In genomic region chr1:74542451-74542961, GRCm38 (mm10) we compare ENCODE assay signal across 7 mouse cellular contexts. TPM values are rescaled to one million over a fixed set of nuclear protein-coding genes. Genes with fewer than 3 reads are reported as not detected.
DNase-seq lines count a peak whose midpoint lies in the region; ATAC-seq and TF ChIP-seq lines count a peak whose summit lies in the region.

Gene Plcd4, plus strand, starts transcription at chr1:74542888.

- peaks cover 12% of the 10 kb centered on the region; the same call in 1 of the 2 replicates for H3K4me1 ChIP-seq in cerebellum, adult 2 months (ENCODE audit: control insufficient read depth, insufficient read depth, low read length)
- no peaks in the 10 kb centered on the region for H3K4me1 ChIP-seq in kidney, postnatal 0 days (replicated peaks; ENCODE audit: insufficient read depth, low read length)
- no peaks in the 10 kb centered on the region for H3K4me1 ChIP-seq in lung, embryonic 14.5 days (ENCODE audit: insufficient read depth)

- TF ChIP-seq POLR2A in cerebellum, adult 2 months (IDR thresholded peaks at IDR 0.05; ENCODE audit: borderline replicate concordance, insufficient read depth, low read length) = no peak

- H3K4me3 ChIP-seq in cerebellum, adult 2 months (replicated peaks; ENCODE audit: insufficient read depth, low read depth, low read length) = peak within 1 kb of the TSS; percentile 76
- no peak within 1 kb of the TSS for H3K4me3 ChIP-seq in kidney, postnatal 0 days (replicated peaks; ENCODE audit: low read depth, low read length)
- H3K4me3 ChIP-seq in lung, embryonic 14.5 days (ENCODE audit: low read depth, low read length) = no peak within 1 kb of the TSS

- WGBS in cerebellum, adult 2 months = 0% methylated on average over 6 of the region's 6 CpGs
- WGBS in kidney, postnatal 0 days = 2% methylated on average over 6 of the region's 6 CpGs
- 7% methylated on average over 6 of the region's 6 CpGs for WGBS in lung, embryonic 14.5 days

- H3K27me3 ChIP-seq in cerebellum, adult 2 months (ENCODE audit: control insufficient read depth, insufficient read depth, low read length) = no peaks in the 10 kb centered on the region
- H3K27me3 ChIP-seq in kidney, postnatal 0 days (ENCODE audit: insufficient read depth, low read length) = no peaks in the 10 kb centered on the region
- H3K27me3 ChIP-seq in lung, embryonic 14.5 days (ENCODE audit: insufficient read depth, low read length) = no peaks in the 10 kb centered on the region

- peak within 1 kb of the TSS; percentile 38 for H3K4me2 ChIP-seq in kidney, postnatal 0 days (ENCODE audit: low read length)
- no peak within 1 kb of the TSS for H3K4me2 ChIP-seq in lung, embryonic 14.5 days

- peak within 1 kb of the TSS; percentile 86 for H3K27ac ChIP-seq in cerebellum, adult 2 months (ENCODE audit: insufficient read depth, low read length)
- H3K27ac ChIP-seq in kidney, postnatal 0 days = no peak within 1 kb of the TSS
- no peak within 1 kb of the TSS for H3K27ac ChIP-seq in lung, embryonic 14.5 days (ENCODE audit: low read depth)

- H3K9ac ChIP-seq in kidney, postnatal 0 days (ENCODE audit: low read depth, low read length) = no peak within 1 kb of the TSS
- H3K9ac ChIP-seq in lung, embryonic 14.5 days = no peak within 1 kb of the TSS

- H3K36me3 ChIP-seq in kidney, postnatal 0 days (ENCODE audit: insufficient read depth, low read length) = no peaks in the 10 kb centered on the region
- no peaks in the 10 kb centered on the region for H3K36me3 ChIP-seq in lung, embryonic 14.5 days (ENCODE audit: insufficient read depth)

- no peaks in the 10 kb centered on the region for H3K9me3 ChIP-seq in kidney, postnatal 0 days (replicated peaks; ENCODE audit: low read length)
- no peaks in the 10 kb centered on the region for H3K9me3 ChIP-seq in lung, embryonic 14.5 days (ENCODE audit: low read depth, low read length)

- no peak for TF ChIP-seq CTCF in cerebellum, adult 2 months (IDR thresholded peaks at IDR 0.05; ENCODE audit: borderline replicate concordance, insufficient read depth, low read depth, low read length)
- TF ChIP-seq CTCF in kidney, postnatal 0 days (IDR thresholded peaks at IDR 0.05; ENCODE audit: low read depth) = no peak
- TF ChIP-seq CTCF in lung, embryonic 14.5 days (IDR thresholded peaks at IDR 0.05; ENCODE audit: low read depth) = no peak

- peak; percentile 61 for ATAC-seq in kidney, postnatal 0 days (replicated peaks; ENCODE audit: low FRiP score, low read depth)
- no peak for ATAC-seq in lung, embryonic 14.5 days (ENCODE audit: insufficient read depth)

- DNase-seq in adipocyte (ENCODE audit: low spot score) = peak; percentile 43
- DNase-seq in cerebellum, adult 2 months = peak; percentile 69 to 79
- peak; percentile 14 for DNase-seq in forelimb bud, embryonic 11.5 days (ENCODE audit: low read depth, low spot score)
- peak; percentile 67 for DNase-seq in kidney, postnatal 0 days (ENCODE audit: low spot score)
- DNase-seq in lung, embryonic 14.5 days = peak; percentile 26
- DNase-seq in right cerebral cortex, postnatal 25 days = peak; percentile 19
- no peak for DNase-seq in spleen, adult 18-20 months

RNA-seq across cellular contexts. Expression of gene Plcd4, which starts in this region (rescaled TPM):
- 28.1 and 29.0 TPM in 2 replicates for polyA plus RNA-seq in cerebellum, adult 2 months (2012; rRNA removed)
- polyA plus RNA-seq in kidney, postnatal 0 days (2015; fragmentation: Nextera tagmentation; extraction: Ambion mirVana) = 1.0 and 1.1 TPM in 2 replicates
- polyA plus RNA-seq in lung, embryonic 14.5 days (2014; fragmentation: Nextera tagmentation; extraction: Ambion mirVana) = 0.45 and 0.68 TPM in 2 replicates

Comparison
In these comparisons a context has a peak if more than half of its experiments do, and no peak if none do; other contexts are left out.
1. RNA of gene Plcd4 (polyA plus RNA-seq): 28.1 to 29.0 TPM in cerebellum, adult 2 months; 1.0 to 1.1 TPM in kidney, postnatal 0 days and 0.45 to 0.68 TPM in lung, embryonic 14.5 days; every median in the first group is over 10 times any median in the second.
2. Peak in DNase-seq in lung, embryonic 14.5 days; RNA of the gene not detected or under 1 TPM.
3. DNase-seq: peak in adipocyte (single experiment), cerebellum, adult 2 months (2 of 2), forelimb bud, embryonic 11.5 days (single experiment), kidney, postnatal 0 days (single experiment) and right cerebral cortex, postnatal 25 days (single experiment); none in spleen, adult 18-20 months (0 of 2).